Mouse (Mus musculus) T-helper 2 cell (primary cell): ENCODE results near the gene L2hgdh.
"Not testable (repeated sequence)": the region's sequence is repeated elsewhere in the genome, so short reads cannot be mapped to it uniquely, and the experiment has no call there.

Experiments used
- in situ Hi-C: fragments of 300-600 bp; cut with MboI, MseI; formaldehyde crosslinking; loops from one replicate; pipeline ENCODE4 v1.15.1; 2025; ENCODE audit warnings: high pct_unique_total_duplicates

Gene L2hgdh

DNA sequence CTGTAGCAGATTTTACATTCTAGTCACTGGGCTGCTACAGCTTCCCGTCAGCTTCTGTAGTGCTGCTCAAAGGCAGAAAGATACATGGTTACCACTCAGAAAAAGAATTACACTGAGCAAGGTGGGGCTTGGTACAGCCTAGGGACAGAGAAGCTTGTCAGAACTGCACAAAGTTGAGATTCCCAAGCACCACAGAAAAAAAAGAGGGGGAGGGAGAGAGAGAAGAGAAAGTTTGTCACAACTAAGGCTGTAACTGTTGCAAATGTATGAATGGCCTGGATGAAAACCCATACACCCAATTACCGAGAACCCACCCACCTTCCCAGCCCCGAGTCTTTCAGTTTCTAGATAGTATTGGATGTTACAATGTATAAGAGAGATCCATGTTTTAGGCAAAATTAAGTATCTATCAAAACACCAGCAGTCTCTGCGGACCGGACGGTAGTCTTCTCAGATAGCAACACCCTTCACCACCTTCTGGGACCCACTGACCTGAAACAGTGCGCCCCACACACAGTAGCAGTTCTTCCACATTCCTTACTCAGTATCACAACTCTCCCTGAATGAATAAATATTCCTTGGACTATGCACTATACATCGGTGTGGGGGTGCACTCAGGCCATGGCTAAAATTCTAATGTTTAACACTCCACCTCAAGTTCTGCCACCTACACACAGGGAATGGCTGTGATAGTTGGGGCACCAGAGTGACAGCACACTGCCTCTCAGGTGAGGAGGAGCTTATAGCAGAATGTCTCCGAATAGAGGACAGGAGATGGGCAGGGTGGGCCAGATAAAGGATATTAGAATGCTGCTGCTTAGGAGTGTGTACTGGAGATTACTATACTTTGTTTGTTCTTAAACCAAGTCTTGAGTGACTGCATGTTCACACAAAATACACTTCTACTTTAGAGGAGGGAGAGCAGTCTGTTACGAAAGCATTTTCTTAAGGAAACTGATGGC, 49.8 kb downstream of the L2hgdh start:
- in situ Hi-C loops: no loop called here

DNA sequence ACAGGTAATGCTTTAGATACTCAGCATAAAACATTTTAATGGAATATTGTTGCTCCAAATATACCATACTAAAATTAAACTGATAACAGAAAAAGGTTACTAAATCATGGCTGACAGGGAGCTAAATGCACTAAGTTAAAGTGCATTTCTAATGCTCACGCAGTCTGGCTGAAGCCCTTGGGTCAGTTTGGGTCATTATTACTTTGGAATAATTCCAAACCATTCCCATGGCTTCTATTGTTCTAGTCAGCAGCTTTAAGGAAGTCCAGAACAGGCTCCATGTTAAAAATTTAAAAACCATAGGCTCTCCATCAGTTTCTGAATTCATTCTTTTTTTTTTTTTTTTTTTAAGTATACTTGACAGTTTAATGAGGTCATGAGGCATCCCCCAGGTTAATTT, 50.5 kb downstream of the L2hgdh start:
- in situ Hi-C loops: no loop called here

DNA sequence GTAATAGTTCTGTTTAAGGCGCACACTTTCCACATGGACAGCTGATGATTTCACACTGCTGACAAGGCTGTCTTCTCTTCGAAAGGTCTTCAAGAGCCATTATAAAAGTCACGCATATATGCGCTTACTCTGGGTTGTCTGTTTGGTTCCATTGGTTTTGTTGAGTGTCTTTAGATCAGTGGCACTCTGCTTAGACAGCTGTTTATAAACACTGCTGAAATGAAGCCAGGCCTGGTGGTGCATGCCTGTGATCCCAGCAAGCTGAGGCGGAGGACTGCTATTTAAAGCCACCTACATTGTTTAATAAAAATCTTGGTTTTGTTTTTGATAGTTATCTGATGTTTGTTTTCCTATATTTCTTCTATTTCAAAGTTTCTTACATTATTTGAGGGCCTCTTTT, 58.0 kb downstream of the L2hgdh start:
- in situ Hi-C loops: no loop called here

DNA sequence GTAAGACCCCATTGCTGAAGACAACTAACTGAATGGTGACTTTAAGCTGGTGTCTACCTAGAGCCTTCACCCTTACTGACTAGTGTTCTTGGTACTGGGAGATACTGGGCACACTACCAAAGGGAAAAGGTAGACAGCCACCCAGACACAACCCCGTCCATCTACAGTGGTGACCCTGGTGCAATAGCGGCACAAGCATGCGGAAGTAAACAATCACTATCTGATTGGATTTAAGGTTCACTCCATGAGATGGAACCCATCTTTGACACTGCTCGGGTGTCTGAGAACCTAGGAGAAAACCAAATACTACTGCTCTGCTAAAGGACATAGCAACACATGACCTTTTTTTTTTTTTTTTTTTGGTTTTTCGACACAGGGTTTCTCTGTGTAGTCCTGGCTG, 63.0 kb downstream of the L2hgdh start:
- in situ Hi-C loops: no loop called here

DNA sequence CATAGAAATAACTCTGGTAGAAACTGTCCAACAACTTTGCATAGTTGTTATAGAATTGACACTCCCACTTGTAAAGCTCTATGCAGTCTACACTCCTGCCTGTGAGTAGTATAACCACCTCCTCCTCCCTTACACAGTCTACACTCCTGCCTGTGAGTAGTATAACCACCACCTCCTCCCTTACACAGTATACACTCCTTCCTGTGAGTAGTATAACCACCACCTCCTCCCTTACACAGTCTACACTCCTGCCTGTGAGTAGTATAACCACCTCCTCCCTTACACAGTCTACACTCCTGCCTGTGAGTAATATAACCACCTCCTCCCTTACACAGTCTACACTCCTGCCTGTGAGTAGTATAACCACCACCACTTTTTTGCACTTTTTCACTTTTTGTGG, 70.7 kb downstream of the L2hgdh start:
- in situ Hi-C loops: not testable (repeated sequence)

DNA sequence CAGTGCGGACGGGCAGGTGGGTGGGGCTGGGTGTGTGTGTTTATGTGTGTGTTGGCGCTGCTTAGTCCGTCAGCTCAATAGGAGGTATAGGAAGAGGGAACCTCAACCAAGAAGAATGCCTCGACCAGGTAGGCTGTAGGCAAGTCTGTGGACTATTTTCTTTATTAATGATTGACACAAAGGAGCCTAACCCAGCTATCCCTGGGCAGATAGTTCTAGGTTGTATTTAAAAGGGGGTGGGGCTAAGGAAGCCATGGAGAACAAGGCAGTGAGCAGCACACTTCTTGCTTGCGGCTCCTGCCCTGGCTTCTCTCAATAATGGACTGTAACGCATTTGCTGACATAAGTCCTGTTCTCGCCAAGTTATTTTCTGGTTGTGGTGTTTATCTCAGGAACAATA, 75.2 kb downstream of the L2hgdh start:
- in situ Hi-C loops: no loop called here

DNA sequence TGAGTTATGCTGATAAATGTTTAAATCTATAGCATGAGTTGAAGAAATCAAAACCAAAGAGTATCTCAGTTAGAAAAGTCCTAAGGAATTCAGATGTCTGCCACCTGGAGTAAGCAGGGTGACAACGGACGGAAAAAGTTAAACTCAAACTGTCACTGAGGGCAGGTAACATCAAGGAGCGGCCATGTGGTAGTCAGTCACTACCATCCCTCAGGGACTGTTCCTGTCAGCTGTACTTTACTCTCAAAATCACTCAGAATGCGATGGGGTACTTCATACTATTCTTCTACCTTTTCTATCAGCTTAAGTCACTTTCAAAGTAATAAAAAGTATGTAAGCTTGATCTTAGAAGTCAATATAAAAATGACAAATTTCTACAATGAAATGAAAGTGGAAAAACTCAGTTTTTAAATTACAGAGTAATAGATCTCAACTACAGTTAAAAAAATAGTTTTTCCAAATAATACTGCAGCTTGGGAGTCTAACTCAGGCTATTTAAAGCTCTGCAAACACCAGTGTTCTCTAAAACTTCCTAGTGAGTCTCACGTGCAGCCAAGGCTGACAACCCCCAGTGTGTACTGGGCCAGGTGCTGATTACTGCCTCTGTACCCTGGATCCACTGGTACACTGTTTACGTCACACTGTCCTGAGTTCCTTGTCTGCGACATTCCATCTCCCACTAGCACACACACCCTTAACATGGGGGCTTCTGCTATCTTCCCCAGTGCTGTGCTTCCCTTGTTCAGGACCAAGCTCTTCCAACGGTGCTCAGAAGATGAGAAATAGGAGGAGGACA, 78.7 kb downstream of the L2hgdh start:
- in situ Hi-C loops: no loop called here

DNA sequence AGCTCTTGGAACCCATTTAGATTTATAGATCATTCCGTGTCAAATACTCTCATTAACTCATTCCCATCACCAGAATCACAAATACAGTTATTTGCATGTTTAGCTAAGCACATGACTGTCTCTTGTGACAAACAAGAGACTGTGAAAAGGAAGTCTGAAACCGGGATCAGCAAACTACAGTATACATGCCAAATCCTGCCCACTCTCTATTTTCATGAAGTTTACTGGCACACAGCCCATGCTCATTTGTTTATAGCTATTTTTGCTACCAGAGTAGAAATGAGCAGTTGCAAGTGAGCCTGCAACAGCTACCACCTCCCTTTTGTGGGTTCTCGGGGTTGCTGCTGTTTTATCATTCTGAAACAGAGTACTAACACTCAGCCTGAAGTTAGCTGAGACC, 79.8 kb downstream of the L2hgdh start:
- in situ Hi-C loops: no loop called here

DNA sequence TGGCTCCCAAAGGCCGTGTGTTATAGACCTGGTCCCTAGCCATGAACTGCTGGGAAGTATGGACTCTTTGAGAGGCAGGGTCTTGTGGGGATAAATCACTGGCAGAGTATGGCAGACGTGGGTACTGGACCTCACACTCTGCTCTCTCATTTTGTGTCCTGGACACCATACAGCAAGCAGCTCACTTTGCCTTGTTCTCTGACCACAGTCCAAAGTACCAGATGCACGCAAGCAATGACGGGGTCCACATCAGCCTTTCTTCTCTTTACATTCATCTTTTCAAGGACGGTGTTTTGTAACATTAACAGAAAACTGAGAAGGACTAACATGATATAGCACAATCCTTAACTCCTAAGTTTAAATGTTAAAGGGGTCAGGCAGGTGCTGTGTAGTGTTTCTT, 81.8 kb downstream of the L2hgdh start:
- in situ Hi-C loops: no loop called here
